Mouse (Mus musculus) bone marrow, adult 2 months (tissue): ENCODE data around the gene Zfp184.

Source experiments
- CTCF ChIP-seq: fragments of 200-500 bp; IDR thresholded peaks from 2 replicates; pipeline ENCODE4 v1.5.1; 2011; ENCODE audit warnings: low read length, control low read depth; ENCODE audit not compliant: control insufficient read depth, insufficient read depth
- POLR2A ChIP-seq: fragments of 200-500 bp; IDR thresholded peaks from 2 replicates; pipeline ENCODE4 v1.6.1; 2011; ENCODE audit warnings: low read depth, mild to moderate bottlenecking, control low read depth, low read length, borderline replicate concordance; ENCODE audit not compliant: control insufficient read depth

GRCm38 (mm10) chr13:21917992-21918391 lies 26.9 kb upstream of the Zfp184 start:
- no peak for TF ChIP-seq CTCF
- TF ChIP-seq POLR2A = no peak
